Mouse (Mus musculus) 416B (cell line): ENCODE measurements around the gene Vash2.

Source experiments
- DNase-seq: peaks from one replicate; pipeline ENCODE4 v3.0.0; 2011; ENCODE audit warnings: low read depth

The Vash2 gene

GRCm38 (mm10) chr1:190976887-190977573 lies 2.1 kb downstream of the Vash2 start:
- DNase-seq = no peak

GRCm38 (mm10) chr1:190974833-190975232 lies 4.3 kb downstream of the Vash2 start:
- no peak for DNase-seq

- DNase-seq = no peak
These were observed 4.9 kb downstream of the Vash2 start for GRCm38 (mm10) chr1:190974191-190974590.

GRCm38 (mm10) chr1:190972612-190973192 lies 6.4 kb downstream of the Vash2 start:
- DNase-seq = no peak

GRCm38 (mm10) chr1:190971708-190972610 lies 7.1 kb downstream of the Vash2 start:
- no peak for DNase-seq

GRCm38 (mm10) chr1:190968010-190968409 lies 11.1 kb downstream of the Vash2 start:
- no peak for DNase-seq

- no peak for DNase-seq
These were observed 13.9 kb downstream of the Vash2 start for GRCm38 (mm10) chr1:190964992-190965780.

- no peak for DNase-seq
These were observed 16.3 kb downstream of the Vash2 start for GRCm38 (mm10) chr1:190962760-190963159.

GRCm38 (mm10) chr1:190958821-190959220 lies 20.3 kb downstream of the Vash2 start:
- DNase-seq = no peak

- DNase-seq = no peak
These were observed 26.1 kb downstream of the Vash2 start for GRCm38 (mm10) chr1:190953009-190953408.

- DNase-seq = peak; percentile 8
These were observed 28.1 kb downstream of the Vash2 start for GRCm38 (mm10) chr1:190951014-190951413.

GRCm38 (mm10) chr1:190948846-190949245 lies 30.2 kb downstream of the Vash2 start:
- DNase-seq = no peak

- no peak for DNase-seq
These were observed 30.7 kb downstream of the Vash2 start for GRCm38 (mm10) chr1:190948439-190948838.

- DNase-seq = no peak
These were observed 31.1 kb downstream of the Vash2 start for GRCm38 (mm10) chr1:190947986-190948385.

GRCm38 (mm10) chr1:190944109-190944760 lies 34.9 kb downstream of the Vash2 start:
- DNase-seq = peak; percentile 74

- DNase-seq = no peak
These were observed 39.3 kb downstream of the Vash2 start for GRCm38 (mm10) chr1:190939803-190940202.

GRCm38 (mm10) chr1:190930181-190930580 lies 48.9 kb downstream of the Vash2 start:
- peak; percentile 6 for DNase-seq

GRCm38 (mm10) chr1:190929010-190929695 lies 49.9 kb downstream of the Vash2 start:
- DNase-seq = peak; percentile 51

- DNase-seq = peak; percentile 98
These were observed 50.6 kb downstream of the Vash2 start for GRCm38 (mm10) chr1:190928370-190929009.

- DNase-seq = peak; percentile 47
These were observed 51.2 kb downstream of the Vash2 start for GRCm38 (mm10) chr1:190927751-190928369.
